Mouse (Mus musculus) cerebellum, adult 2 months (tissue): ENCODE measurements around the gene Spata2. TPM values are rescaled to one million over a fixed set of nuclear protein-coding genes. Genes with fewer than 3 reads are reported as not detected.
A peak's percentile ranks its signal among the peaks of the same experiment; 100 is the strongest.

Source experiments
- DNase-seq, 2 experiments: peaks; one replicate each; pipeline ENCODE4 v3.0.0; 2021
- H3K27ac ChIP-seq: fragments of 200-500 bp; 2 replicates; pipeline ENCODE4 v1.5.1; 2012; ENCODE audit warnings: low read length, control low read depth, inconsistent platforms; ENCODE audit not compliant: insufficient read depth
- H3K27me3 ChIP-seq: fragments of 200-500 bp; 2 replicates; pipeline ENCODE4 v1.6.1; 2012; ENCODE audit warnings: inconsistent platforms, mild to moderate bottlenecking, low read length, moderate library complexity; ENCODE audit not compliant: control insufficient read depth, insufficient read depth
- H3K4me1 ChIP-seq: fragments of 200-500 bp; 2 replicates; pipeline ENCODE4 v1.6.1; 2011; ENCODE audit warnings: low read length; ENCODE audit not compliant: control insufficient read depth, insufficient read depth
- H3K4me3 ChIP-seq: fragments of 200-500 bp; replicated peaks from 2 replicates; pipeline ENCODE3; 2011; ENCODE audit warnings: mild to moderate bottlenecking, low read depth, low read length, control low read depth; ENCODE audit not compliant: insufficient read depth
- CTCF ChIP-seq: fragments of 200-500 bp; IDR thresholded peaks from 2 replicates; pipeline ENCODE4 v1.5.1; 2011; ENCODE audit warnings: low read depth, mild to moderate bottlenecking, control low read depth, low read length, moderate library complexity, borderline replicate concordance; ENCODE audit not compliant: insufficient read depth
- POLR2A ChIP-seq: fragments of 200-500 bp; IDR thresholded peaks from 2 replicates; pipeline ENCODE4 v1.6.1; 2011; ENCODE audit warnings: low read length, control low read depth, borderline replicate concordance; ENCODE audit not compliant: insufficient read depth
- WGBS: fragments of 180-500 bp; shearing (Covaris S2); methylation state at CpG from one replicate; pipeline ENCODE4 v1.1.7; 2018; 5-methylcytosine and 5-hydroxymethylcytosine counted together
- polyA plus RNA-seq: library from polyadenylated mRNA; depleted of rRNA; stranded (reverse); fragments of >200 nt; gene quantifications from 2 replicates; pipeline ENCODE4 v1.2.3, GENCODE M21; 2012

Gene Spata2
- polyA plus RNA-seq, 1 experiment: 80.2 TPM

DNA sequence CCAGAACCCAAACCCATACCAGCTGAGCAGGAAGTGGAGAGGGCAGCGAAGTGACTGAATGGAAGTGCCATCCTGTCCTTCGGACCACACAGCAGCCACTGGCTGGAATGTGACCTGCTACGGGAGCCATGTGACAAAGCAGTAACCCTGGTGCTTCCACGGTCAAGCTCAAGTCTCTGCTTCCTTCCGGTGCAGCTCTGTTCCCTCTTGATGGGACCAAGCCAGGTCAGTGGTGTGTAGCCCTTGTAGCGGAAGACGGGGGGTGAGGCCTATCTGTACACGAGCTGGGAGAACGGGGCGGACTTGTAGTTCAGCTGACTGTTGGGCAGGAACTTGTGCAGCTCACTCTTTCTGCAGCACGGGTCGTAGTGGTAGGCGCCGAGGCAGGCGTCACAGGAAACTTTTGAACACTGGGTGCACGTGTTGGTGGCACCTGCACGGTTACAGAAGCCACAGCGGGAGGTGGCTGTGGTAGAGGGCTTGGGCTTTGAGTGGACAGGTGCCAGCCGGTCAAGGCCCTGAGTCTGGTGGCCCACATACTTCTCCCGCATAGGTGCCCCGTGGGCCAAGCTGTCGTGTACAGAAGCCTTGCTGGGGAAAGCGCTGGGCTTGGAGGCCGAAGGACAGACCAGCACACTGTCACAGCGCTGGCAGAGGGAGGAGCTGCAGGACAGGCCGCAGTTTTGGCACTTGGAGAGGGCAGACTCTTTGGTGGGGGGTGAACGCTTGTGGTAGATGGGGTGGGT lies 9.4 kb downstream of the Spata2 start:
- TF ChIP-seq POLR2A (no peak), CTCF (no peak)
- peak; percentile 56 to 66 for DNase-seq
- Histone ChIP-seq H3K4me3 (peak overlapping the region; percentile 50), H3K27me3 (no peaks in the 10 kb centered on the region), H3K27ac (peak overlapping the region; percentile 90), H3K4me1 (peaks cover 72% of the 10 kb centered on the region)
- 18% methylated on average over 27 of the region's 27 CpGs for WGBS

DNA sequence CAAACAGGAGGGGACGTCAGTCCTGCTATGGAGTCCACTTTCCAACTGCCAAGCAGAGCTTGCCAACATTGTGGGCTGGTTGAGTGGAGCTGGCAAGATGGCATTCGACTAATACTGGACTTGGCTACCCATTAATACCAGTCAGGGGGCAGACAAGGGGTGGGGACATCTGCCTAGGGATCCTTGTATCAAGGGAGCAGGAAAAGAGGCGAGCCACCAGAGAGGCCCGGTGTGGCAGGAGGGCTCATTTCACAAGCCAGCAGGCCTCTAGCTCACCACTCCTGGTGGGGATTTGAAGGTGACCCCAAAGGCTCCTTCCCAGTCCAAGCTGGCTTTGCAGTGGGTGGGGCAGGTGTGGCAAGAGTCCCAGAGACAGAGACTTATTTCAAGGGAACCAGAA lies 10.0 kb downstream of the Spata2 start:
- peak in 1 of 2 experiments; percentile 70 for DNase-seq
- peak overlapping the region; percentile 90 for H3K27ac ChIP-seq

DNA sequence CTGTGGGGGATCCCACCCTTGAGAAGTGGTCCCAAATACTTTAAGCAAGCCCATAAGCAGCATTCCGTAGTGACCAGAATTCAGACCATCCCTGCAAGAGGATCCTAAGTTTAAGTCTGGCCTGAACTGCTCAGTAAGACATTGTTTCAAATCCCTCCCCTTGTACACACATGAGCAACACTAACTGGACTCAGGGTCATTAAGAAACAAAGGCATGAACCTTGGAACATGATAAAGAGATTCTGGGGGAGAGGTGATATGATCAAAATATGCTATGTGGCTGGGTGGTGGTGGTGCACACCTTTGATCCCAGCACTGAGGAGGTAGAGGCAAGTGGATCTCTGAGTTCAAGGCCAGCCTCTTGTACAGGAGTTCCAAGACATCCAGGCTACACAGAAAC lies 13.2 kb downstream of the Spata2 start:
- Histone ChIP-seq H3K4me1 (peaks cover 70% of the 10 kb centered on the region), H3K27ac (peak overlapping the region; percentile 30; the same call in 1 of the 2 replicates), H3K4me3 (no peak overlapping the region), H3K27me3 (no peaks in the 10 kb centered on the region)
- TF ChIP-seq CTCF (no peak), POLR2A (no peak)
- 95% methylated on average over 1 of the region's 1 CpGs for WGBS
- DNase-seq: no peak

More for the DNA sequence above, 10.0 kb downstream of the Spata2 start:
- peak overlapping the region; percentile 43 for H3K4me3 ChIP-seq
- H3K27me3 ChIP-seq: no peaks in the 10 kb centered on the region
- WGBS: 5% methylated on average over 4 of the region's 4 CpGs
- TF ChIP-seq CTCF (no peak), POLR2A (no peak)
- H3K4me1 ChIP-seq: peaks cover 72% of the 10 kb centered on the region

DNA sequence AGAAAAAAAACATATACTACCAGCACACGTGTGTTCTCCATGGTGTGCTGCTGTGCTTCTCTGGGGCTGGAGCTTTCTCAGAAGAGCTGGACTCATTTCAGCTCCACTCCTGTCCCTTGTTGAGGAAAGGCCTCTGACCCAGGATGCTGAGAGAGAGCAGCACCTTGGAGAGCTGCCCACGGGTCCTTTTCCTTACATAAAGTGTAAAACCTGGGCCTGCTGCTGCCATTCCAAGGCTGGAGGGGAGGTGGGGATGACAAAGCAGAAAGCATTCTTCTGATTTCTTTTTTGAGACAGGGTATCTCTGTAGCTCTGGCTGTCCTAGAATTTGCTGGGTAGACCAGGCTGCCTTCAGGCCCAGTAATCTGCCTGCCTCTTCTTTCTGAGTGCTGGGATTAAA lies 14.6 kb downstream of the Spata2 start:
- TF ChIP-seq POLR2A (no peak), CTCF (no peak)
- Histone ChIP-seq H3K4me3 (no peak overlapping the region), H3K27me3 (no peaks in the 10 kb centered on the region), H3K27ac (peak overlapping the region; percentile 41), H3K4me1 (peaks cover 68% of the 10 kb centered on the region)
- WGBS: 28% methylated on average over 2 of the region's 2 CpGs
- peak in 1 of 2 experiments; percentile 48 for DNase-seq

DNA sequence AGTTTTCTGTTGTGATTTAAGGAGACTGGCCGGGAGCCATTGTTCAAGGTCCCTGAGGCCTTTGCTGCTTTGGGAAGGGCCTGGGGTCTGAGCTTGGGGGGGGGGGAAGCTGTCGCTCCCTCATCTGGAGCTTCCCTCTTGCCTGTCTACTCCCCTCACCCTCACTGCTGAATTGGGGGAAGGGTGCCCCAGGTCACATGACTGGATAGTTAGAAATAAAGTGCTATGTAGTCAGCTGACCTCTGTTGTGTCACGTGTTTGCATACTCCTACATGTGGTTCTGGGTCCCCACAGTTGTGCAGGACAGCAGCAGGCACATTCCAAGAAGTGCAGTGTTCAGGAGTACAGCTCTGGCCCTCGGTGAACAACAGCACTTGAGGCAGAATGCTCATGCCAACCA lies 15.9 kb downstream of the Spata2 start:
- H3K4me1 ChIP-seq: peaks cover 70% of the 10 kb centered on the region
- TF ChIP-seq CTCF (no peak), POLR2A (no peak)
- H3K27ac ChIP-seq: peak overlapping the region; percentile 83
- H3K27me3 ChIP-seq: no peaks in the 10 kb centered on the region
- peak in 1 of 2 experiments; percentile 38 for DNase-seq
- 22% methylated on average over 4 of the region's 4 CpGs for WGBS
- H3K4me3 ChIP-seq: no peak overlapping the region

DNA sequence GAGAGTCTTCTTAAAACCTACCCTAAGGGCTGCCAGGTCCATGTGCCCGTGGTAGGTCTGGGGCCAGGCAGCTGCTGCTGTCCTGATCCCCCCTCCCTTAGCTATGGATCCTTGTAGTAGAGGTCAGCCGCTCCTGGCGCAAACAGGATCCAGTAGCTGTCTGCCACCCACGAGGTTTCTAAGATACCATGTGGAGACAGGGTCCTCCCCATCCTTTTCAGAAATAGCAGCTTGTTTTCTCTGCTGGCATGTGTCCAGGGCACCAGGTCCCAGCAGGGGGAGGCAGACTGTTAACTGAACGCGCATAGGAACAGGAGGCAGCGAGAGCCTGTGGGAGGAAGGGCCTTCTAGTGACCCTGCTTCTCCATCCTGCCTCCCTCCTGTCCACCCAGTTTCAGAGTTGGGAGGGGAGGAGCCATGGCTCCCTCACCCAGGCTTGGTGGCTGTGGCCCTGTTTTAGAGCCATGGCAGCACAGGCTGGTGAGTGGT lies 16.4 kb downstream of the Spata2 start:
- under 1% methylated on average over 7 of the region's 7 CpGs for WGBS
- peak; percentile 87 to 89 for DNase-seq
- Histone ChIP-seq H3K4me1 (peaks cover 73% of the 10 kb centered on the region), H3K27ac (peak overlapping the region; percentile 83), H3K27me3 (no peaks in the 10 kb centered on the region), H3K4me3 (no peak overlapping the region)
- peak; percentile 36; the same call in 1 of the 2 replicates for TF ChIP-seq CTCF
- no peak for TF ChIP-seq POLR2A

DNA sequence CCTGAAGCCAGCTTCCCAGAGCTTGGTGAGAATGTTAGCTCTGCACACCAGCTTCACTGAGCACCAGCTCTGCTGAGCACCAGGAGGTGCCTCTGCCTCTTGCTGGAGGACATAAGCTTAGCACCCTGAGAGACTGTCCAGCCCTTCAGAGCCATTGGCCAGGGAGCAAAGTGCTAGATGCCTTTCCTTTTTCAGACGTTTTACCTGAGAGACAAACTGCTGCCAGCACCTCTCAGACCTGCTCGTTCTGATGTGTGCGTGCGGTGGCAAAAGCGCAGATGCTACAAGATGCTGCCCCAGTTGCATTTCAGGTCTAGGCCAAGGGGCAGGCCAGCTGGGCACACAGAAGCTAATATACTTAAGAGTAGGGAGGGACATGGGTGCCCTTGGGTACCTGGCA lies 17.1 kb downstream of the Spata2 start:
- Histone ChIP-seq H3K27me3 (no peaks in the 10 kb centered on the region), H3K27ac (peak overlapping the region; percentile 83), H3K4me1 (peaks cover 79% of the 10 kb centered on the region), H3K4me3 (no peak overlapping the region)
- no peak for DNase-seq
- TF ChIP-seq POLR2A: no peak
- TF ChIP-seq CTCF: no peak
- 29% methylated on average over 5 of the region's 5 CpGs for WGBS

DNA sequence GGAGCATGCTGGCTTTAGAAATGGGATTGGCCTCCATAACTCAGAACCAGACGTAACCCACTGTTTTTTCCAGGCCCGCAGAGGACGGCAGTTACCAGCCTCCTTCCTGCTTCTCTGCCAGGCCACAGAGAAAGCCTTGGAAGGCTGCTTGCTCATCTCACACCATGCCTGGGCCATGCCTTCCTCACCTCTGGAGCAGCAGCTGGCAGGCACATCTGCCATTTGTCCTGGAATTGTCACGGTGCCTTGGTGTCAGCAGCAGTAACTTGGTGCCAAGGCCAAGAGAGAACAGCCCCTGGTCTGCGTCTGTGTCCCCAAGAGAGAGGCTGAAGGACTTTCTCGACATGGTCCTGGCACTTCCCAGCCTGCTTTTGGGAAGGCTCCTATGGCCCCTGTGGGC lies 18.5 kb downstream of the Spata2 start:
- H3K27me3 ChIP-seq: no peaks in the 10 kb centered on the region
- TF ChIP-seq POLR2A: no peak
- no peak for TF ChIP-seq CTCF
- 55% methylated on average over 6 of the region's 6 CpGs for WGBS
- H3K27ac ChIP-seq: no peak overlapping the region
- H3K4me1 ChIP-seq: peaks cover 78% of the 10 kb centered on the region
- H3K4me3 ChIP-seq: no peak overlapping the region
- no peak for DNase-seq
